ENCODE assay signal across 8 mouse cellular contexts in the genomic region with DNA sequence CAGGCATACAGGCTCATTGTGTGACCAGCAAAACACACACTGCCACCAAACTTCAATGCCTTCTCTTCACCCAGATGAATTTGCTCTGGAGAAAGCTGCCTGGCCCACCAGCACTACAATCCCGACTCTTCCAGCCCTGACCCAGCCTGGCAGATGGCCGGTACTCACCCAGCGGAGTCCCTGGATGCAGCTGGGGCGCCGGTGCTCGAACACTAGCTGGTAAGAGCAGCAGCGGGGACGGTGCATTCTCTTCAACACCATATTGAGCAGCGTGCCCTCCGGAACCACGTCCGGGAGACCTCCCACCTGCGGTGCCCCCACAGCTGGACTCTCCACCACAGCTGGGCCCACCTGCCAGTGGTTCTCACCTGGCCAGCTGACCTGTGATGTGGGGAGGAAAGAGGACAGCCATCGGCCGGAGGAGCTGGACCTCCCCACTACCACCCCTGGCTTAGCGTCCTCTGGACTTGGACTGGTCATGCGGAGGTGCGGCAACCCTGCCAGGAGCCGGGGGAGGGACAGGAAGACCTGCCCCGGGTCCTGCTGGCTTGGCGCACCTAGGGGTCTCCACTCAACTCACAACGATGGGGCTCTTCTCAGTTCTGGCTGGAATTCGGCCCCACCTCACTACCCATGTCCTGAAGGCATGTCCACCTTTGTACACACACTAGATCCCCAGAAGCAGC. TPM values are rescaled to one million over a fixed set of nuclear protein-coding genes. Genes with fewer than 3 reads are reported as not detected.
DNase-seq lines count a peak whose midpoint lies in the region; ATAC-seq and TF ChIP-seq lines count a peak whose summit lies in the region.

No protein-coding gene starts in this region.

- no peak for DNase-seq in lung, postnatal 25 days (ENCODE audit: low spot score)
- DNase-seq in forebrain, embryonic 14.5 days (ENCODE audit: low spot score) = no peak
- DNase-seq in kidney, postnatal 0 days (ENCODE audit: low spot score) = no peak
- no peak for DNase-seq in midbrain, embryonic 14.5 days
- DNase-seq in urinary bladder, postnatal 10 days (ENCODE audit: low spot score) = no peak
- no peak for DNase-seq in gastrocnemius, adult 18-20 months (ENCODE audit: low spot score)
- no peak for DNase-seq in thymus, adult 18-20 months

- no peaks in the 10 kb centered on the region for H3K9me3 ChIP-seq in lung, embryonic 15.5 days
- H3K9me3 ChIP-seq in forebrain, embryonic 14.5 days (replicated peaks; ENCODE audit: control insufficient read depth, low read length) = no peaks in the 10 kb centered on the region
- no peaks in the 10 kb centered on the region for H3K9me3 ChIP-seq in kidney, postnatal 0 days (replicated peaks; ENCODE audit: low read length)
- H3K9me3 ChIP-seq in midbrain, embryonic 14.5 days (ENCODE audit: control insufficient read depth, low read length) = no peaks in the 10 kb centered on the region

- no peaks in the 10 kb centered on the region; the same call in 1 of the 2 replicates for H3K27me3 ChIP-seq in lung, embryonic 15.5 days
- peaks cover 23% of the 10 kb centered on the region for H3K27me3 ChIP-seq in forebrain, embryonic 14.5 days (replicated peaks; ENCODE audit: control insufficient read depth, insufficient read depth, low read length)
- H3K27me3 ChIP-seq in kidney, postnatal 0 days (ENCODE audit: insufficient read depth, low read length) = no peaks in the 10 kb centered on the region
- peaks cover 16% of the 10 kb centered on the region; the same call in 1 of the 2 replicates for H3K27me3 ChIP-seq in midbrain, embryonic 14.5 days (ENCODE audit: control insufficient read depth, insufficient read depth, low read length)

- H3K4me1 ChIP-seq in lung, embryonic 15.5 days = peaks cover 54% of the 10 kb centered on the region
- peaks cover 28% of the 10 kb centered on the region for H3K4me1 ChIP-seq in forebrain, embryonic 14.5 days (ENCODE audit: control insufficient read depth, insufficient read depth, low read length)
- peaks cover 42% of the 10 kb centered on the region for H3K4me1 ChIP-seq in kidney, postnatal 0 days (replicated peaks; ENCODE audit: insufficient read depth, low read length)
- H3K4me1 ChIP-seq in midbrain, embryonic 14.5 days (ENCODE audit: control insufficient read depth, insufficient read depth, low read length) = peaks cover 30% of the 10 kb centered on the region

- no peak for TF ChIP-seq CTCF in kidney, postnatal 0 days (IDR thresholded peaks at IDR 0.05; ENCODE audit: low read depth)

- H3K4me2 ChIP-seq in lung, embryonic 15.5 days = peak overlapping the region; percentile 81
- H3K4me2 ChIP-seq in forebrain, embryonic 14.5 days (ENCODE audit: low read length) = peak overlapping the region; percentile 73
- H3K4me2 ChIP-seq in kidney, postnatal 0 days (ENCODE audit: low read length) = peak overlapping the region; percentile 85
- H3K4me2 ChIP-seq in midbrain, embryonic 14.5 days (ENCODE audit: low read length) = peak overlapping the region; percentile 87

- H3K9ac ChIP-seq in lung, embryonic 15.5 days = peak overlapping the region; percentile 51
- H3K9ac ChIP-seq in forebrain, embryonic 14.5 days (ENCODE audit: low read length) = peak overlapping the region; percentile 54
- H3K9ac ChIP-seq in kidney, postnatal 0 days (ENCODE audit: low read depth, low read length) = peak overlapping the region; percentile 75
- peak overlapping the region; percentile 44 for H3K9ac ChIP-seq in midbrain, embryonic 14.5 days (replicated peaks; ENCODE audit: low read length)

- 5% methylated on average over 23 of the region's 23 CpGs for WGBS in lung, embryonic 15.5 days
- 4% methylated on average over 23 of the region's 23 CpGs for WGBS in forebrain, embryonic 14.5 days
- WGBS in kidney, postnatal 0 days = 4% methylated on average over 23 of the region's 23 CpGs
- 3% methylated on average over 23 of the region's 23 CpGs for WGBS in midbrain, embryonic 14.5 days

- H3K27ac ChIP-seq in lung, embryonic 15.5 days = peak overlapping the region; percentile 57; the same call in 1 of the 2 replicates
- H3K27ac ChIP-seq in forebrain, embryonic 14.5 days (ENCODE audit: low read depth, low read length) = peak overlapping the region; percentile 52; the same call in 1 of the 2 replicates
- peak overlapping the region; percentile 87 for H3K27ac ChIP-seq in kidney, postnatal 0 days
- peak overlapping the region; percentile 52 for H3K27ac ChIP-seq in midbrain, embryonic 14.5 days (replicated peaks; ENCODE audit: low read depth, low read length)

- ATAC-seq in lung, embryonic 15.5 days (ENCODE audit: borderline replicate concordance, extremely low read depth, low FRiP score, low TSS enrichment) = 0 out of 2 replicates have a peak, but pooled peaks have one; percentile 0
- peak; percentile 6; the same call in 1 of the 2 replicates for ATAC-seq in forebrain, embryonic 14.5 days
- peak; percentile 9; the same call in 1 of the 2 replicates for ATAC-seq in kidney, postnatal 0 days (replicated peaks; ENCODE audit: low FRiP score, low read depth)
- 0 out of 2 replicates have a peak, but pooled peaks have one; percentile 39 for ATAC-seq in midbrain, embryonic 14.5 days (ENCODE audit: low FRiP score, low TSS enrichment)

- H3K4me3 ChIP-seq in lung, embryonic 15.5 days = peak overlapping the region; percentile 51
- H3K4me3 ChIP-seq in forebrain, embryonic 14.5 days (ENCODE audit: low read depth, low read length) = peak overlapping the region; percentile 33
- H3K4me3 ChIP-seq in kidney, postnatal 0 days (replicated peaks; ENCODE audit: low read depth, low read length) = peak overlapping the region; percentile 55
- peak overlapping the region; percentile 43 for H3K4me3 ChIP-seq in midbrain, embryonic 14.5 days (replicated peaks; ENCODE audit: low read depth, low read length)

- no peaks in the 10 kb centered on the region for H3K36me3 ChIP-seq in lung, embryonic 15.5 days
- H3K36me3 ChIP-seq in forebrain, embryonic 14.5 days (ENCODE audit: control insufficient read depth, insufficient read depth, low read length) = no peaks in the 10 kb centered on the region
- H3K36me3 ChIP-seq in kidney, postnatal 0 days (ENCODE audit: insufficient read depth, low read length) = no peaks in the 10 kb centered on the region
- no peaks in the 10 kb centered on the region for H3K36me3 ChIP-seq in midbrain, embryonic 14.5 days (ENCODE audit: control insufficient read depth, insufficient read depth, low read length)

RNA-seq across cellular contexts. Expression of a gene that starts 1.0 kb away (rescaled TPM):
- 21.1 and 23.4 TPM in 2 replicates for polyA plus RNA-seq in lung, embryonic 15.5 days (2015; fragmentation: Nextera tagmentation; extraction: Ambion mirVana)
- 4.9 and 6.4 TPM in 2 replicates for polyA plus RNA-seq in forebrain, embryonic 14.5 days (2014; fragmentation: Nextera tagmentation; extraction: Ambion mirVana)
- 27.5 and 29.2 TPM in 2 replicates for polyA plus RNA-seq in kidney, postnatal 0 days (2015; fragmentation: Nextera tagmentation; extraction: Ambion mirVana)
- polyA plus RNA-seq in midbrain, embryonic 14.5 days (2014; fragmentation: Nextera tagmentation; extraction: Ambion mirVana) = 7.2 and 8.8 TPM in 2 replicates
- total RNA-seq in gastrocnemius, adult 18-20 months (2021) = 1 to 10 TPM; 6.6 to 9.0 TPM

RNA-seq across cellular contexts. Expression of a gene that starts 11.6 kb away (rescaled TPM):
- 38.7 and 42.2 TPM in 2 replicates for polyA plus RNA-seq in lung, embryonic 15.5 days (2015; fragmentation: Nextera tagmentation; extraction: Ambion mirVana)
- polyA plus RNA-seq in forebrain, embryonic 14.5 days (2014; fragmentation: Nextera tagmentation; extraction: Ambion mirVana) = 65.4 and 69.1 TPM in 2 replicates
- 86.9 and 108 TPM in 2 replicates for polyA plus RNA-seq in kidney, postnatal 0 days (2015; fragmentation: Nextera tagmentation; extraction: Ambion mirVana)
- 72.9 and 100 TPM in 2 replicates for polyA plus RNA-seq in midbrain, embryonic 14.5 days (2014; fragmentation: Nextera tagmentation; extraction: Ambion mirVana)
- total RNA-seq in gastrocnemius, adult 18-20 months (2021) = 10 to 100 TPM; 45.0 to 48.7 TPM

RNA-seq across cellular contexts. Expression of a gene that starts 35.6 kb away (rescaled TPM):
- 0.48 and 1.1 TPM in 2 replicates for polyA plus RNA-seq in lung, embryonic 15.5 days (2015; fragmentation: Nextera tagmentation; extraction: Ambion mirVana)
- 0.11 and 0.14 TPM in 2 replicates for polyA plus RNA-seq in forebrain, embryonic 14.5 days (2014; fragmentation: Nextera tagmentation; extraction: Ambion mirVana)
- polyA plus RNA-seq in kidney, postnatal 0 days (2015; fragmentation: Nextera tagmentation; extraction: Ambion mirVana) = 1.5 and 2.2 TPM in 2 replicates
- polyA plus RNA-seq in midbrain, embryonic 14.5 days (2014; fragmentation: Nextera tagmentation; extraction: Ambion mirVana) = 0.14 TPM in 1 of 2 replicates, not detected in the other
- under 1 TPM; 0.34 to 0.45 TPM for total RNA-seq in gastrocnemius, adult 18-20 months (2021)
